Mouse (Mus musculus): ENCODE measurements around the gene Ciz1. TPM values are rescaled to one million over a fixed set of nuclear protein-coding genes. Genes with fewer than 3 reads are reported as not detected.

Ciz1 gene
- total RNA-seq, 2 experiments from 2014 or later: 75.3 to 92.7 TPM

DNA sequence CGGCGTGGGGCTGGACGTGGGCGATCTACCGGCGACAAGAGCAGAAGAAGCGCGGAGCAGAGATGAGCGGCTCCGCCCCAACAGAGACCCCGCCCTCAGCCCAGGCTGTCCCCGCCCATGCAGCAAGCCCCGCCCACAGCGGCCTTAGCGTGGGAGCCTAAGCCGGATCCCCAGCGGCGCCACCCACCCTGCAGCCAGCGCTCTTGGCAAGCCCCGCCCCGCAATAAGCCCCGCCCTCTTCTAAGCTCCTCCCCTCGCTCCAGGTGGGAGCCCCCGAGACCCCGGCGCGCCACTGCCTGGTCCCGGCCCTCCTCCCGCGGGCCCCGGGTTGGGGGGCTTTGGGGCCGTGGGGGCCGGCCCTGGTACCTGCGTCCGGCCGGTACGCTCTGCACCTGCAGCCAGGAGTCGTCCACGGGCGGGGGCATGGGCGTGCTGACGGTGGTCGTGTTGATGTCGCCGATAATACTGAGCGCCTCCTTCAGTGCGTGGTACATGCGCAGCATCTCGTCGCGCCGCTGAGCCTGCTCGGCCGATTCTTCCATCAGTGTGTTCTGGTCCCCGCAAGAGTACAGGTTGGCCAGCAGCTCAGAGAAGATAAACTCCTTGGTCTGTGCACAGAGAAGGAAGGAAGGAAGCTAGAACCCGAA lies 39.7 kb upstream of the Ciz1 start:
- DNase-seq (ENCODE audit: low spot score in 2 of 2): peak in 1 of 2 experiments; percentile 70
- Histone ChIP-seq H3K4me3 (peak overlapping the region; percentile 46), H3K27ac (peak overlapping the region; percentile 70)
- TF ChIP-seq CTCF (conservative IDR thresholded peaks at IDR 0.05): no peak

DNA sequence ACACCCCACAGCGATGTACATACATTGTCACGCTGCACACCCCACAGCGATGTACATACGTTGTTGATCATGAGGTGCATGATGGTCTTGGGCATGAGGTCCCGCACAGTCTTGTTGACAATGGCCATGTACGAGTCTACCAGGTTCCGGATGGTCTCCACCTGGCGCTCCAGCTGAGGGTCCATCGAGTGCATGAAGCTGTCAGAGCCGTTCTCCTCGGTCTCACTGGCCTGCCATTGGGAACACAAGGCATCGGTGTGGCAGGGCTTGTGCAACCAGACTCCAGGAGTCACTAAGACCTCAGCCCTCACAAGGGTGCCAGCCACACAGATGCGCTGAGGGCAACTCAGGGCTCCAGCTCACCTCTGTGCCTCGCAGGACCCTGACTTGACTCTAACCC lies 37.3 kb upstream of the Ciz1 start:
- no peak overlapping the region for H3K27ac ChIP-seq
- no peak overlapping the region for H3K4me3 ChIP-seq
- no peak for DNase-seq (ENCODE audit: low spot score in 2 of 2)
- no peak for TF ChIP-seq CTCF (conservative IDR thresholded peaks at IDR 0.05)

DNA sequence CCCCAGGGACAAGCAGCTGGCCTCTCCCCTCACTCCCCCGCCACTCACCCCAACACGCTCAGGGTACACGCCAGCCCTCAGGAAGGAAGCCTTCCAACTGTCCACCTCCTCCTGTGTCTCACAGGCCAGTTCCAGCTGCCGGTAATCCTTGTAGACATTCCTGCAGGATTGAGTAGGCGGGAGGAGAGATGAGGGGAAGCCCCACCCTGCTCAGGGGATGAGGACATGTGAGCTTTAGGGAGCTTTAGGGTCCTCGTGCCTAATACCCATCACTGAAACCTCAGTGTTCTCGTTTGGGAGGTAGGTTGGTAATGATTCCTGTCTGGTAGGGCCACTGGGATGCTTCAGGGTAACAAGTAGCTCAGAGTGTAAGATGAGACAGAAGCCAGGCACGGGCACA lies 36.4 kb upstream of the Ciz1 start:
- Histone ChIP-seq H3K27ac (peak overlapping the region; percentile 62), H3K4me3 (no peak overlapping the region)
- no peak for TF ChIP-seq CTCF (conservative IDR thresholded peaks at IDR 0.05)
- DNase-seq (ENCODE audit: low spot score in 2 of 2): no peak

DNA sequence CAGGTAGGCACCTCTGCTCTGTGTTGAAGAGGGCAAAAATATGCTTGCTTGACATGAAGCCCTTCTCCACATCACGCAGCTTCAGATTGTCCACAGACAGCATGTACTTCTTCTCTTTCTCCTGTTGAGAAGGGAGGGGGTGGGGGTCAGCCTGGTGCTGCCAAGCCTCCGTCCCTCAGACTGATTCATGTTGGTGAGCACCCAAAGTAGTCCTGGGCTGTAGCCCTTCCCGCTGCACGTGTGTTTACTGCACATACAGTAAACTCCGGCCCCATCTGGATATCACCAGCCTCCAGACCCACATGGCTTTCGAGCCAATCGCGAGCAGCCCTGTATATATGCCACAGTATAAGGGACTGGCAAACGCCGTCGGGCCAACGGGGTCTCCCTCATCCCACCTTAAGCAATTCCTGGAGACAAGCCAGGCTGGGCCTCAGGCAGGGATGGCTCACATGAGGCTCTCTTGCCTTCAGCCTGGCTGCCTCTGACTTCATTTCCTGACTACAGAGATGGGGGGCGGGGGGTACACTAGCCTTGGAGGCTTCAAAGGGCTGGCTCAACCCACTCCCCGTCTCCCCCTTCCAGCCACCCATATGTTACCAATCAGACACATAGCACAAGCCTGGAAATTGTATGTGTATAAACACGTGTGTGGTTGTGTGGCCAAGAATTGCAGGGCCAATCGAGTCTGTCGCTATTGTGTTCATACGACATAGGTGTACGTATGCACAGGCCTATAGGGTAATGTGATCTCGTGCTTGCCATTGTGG lies 35.1 kb upstream of the Ciz1 start:
- Histone ChIP-seq H3K4me3 (no peak overlapping the region), H3K27ac (peak overlapping the region; percentile 68)
- no peak for DNase-seq (ENCODE audit: low spot score in 2 of 2)
- no peak for TF ChIP-seq CTCF (conservative IDR thresholded peaks at IDR 0.05)

DNA sequence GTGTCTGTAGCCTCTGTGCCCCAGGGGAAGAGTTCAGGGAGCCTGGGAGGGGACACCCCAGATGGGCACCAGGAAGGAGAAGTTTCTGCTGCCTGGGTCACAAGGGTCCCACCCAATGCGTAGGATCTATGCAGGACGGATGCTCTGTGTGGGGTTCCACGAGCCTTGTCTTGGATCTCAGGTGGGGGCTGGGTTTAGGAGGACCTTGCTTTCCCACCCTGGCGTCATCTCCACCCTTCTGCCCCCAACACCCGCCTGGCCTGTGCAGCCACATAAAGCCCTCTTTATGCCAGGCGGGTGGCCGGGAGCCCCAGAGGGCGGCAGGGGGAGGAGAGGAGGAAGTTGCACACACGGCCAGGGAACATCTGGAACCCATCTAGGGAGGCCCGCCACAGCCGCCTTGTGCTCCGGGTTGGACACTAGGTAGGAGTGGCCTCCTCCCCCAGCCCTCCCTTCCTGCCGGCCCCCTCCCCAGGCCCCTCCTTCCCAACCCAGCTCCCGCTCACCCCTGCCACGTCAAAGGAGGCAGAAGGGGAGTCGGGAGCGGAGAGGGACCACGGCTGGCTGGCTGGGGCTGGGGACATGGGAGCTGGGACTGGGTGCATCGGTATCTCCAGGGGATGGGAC lies 34.2 kb upstream of the Ciz1 start:
- no peak for DNase-seq (ENCODE audit: low spot score in 2 of 2)
- Histone ChIP-seq H3K27ac (peak overlapping the region; percentile 68), H3K4me3 (no peak overlapping the region)
- TF ChIP-seq CTCF (conservative IDR thresholded peaks at IDR 0.05): no peak

DNA sequence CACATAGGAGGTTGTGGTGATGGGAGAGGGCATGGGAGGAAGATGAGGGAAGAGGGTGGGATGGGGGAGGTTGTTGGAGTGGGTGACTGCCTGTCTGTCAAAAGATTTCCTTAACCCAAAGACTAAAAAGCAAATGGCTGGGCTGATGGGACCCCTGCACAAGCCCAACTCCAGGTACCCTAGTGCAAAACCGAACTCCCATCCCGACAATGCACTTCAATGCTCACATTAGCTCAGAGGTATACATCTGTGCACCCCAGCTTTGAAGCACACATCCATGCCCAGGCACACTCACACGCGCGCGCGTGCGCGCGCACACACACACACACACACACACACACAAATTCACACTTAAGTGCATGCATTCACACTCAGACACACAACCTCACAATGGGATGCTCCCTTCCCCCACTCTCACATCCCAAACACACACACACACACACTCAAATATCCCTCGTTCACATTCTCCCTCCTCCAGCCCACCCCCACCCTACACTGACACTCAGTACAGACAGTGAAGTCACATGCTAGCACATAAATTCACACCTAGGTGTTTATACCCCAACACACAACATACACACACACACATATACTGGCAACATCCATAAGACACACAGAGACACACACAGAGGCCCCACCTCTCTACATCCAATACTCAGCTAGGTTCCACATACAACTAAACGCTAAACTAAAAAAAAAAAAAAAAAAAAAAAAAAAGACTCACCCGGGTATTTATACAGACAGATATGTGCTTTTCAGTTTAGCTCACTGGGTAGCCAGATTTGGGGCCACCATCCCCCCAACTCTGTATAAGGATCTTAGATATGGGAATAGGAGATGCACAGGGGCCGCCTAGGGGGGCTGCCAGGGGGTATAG lies 33.2 kb upstream of the Ciz1 start:
- peak overlapping the region; percentile 68; the same call in 1 of the 2 replicates for H3K27ac ChIP-seq
- no peak overlapping the region for H3K4me3 ChIP-seq
- TF ChIP-seq CTCF (conservative IDR thresholded peaks at IDR 0.05): no peak
- DNase-seq (ENCODE audit: low spot score in 2 of 2): no peak

DNA sequence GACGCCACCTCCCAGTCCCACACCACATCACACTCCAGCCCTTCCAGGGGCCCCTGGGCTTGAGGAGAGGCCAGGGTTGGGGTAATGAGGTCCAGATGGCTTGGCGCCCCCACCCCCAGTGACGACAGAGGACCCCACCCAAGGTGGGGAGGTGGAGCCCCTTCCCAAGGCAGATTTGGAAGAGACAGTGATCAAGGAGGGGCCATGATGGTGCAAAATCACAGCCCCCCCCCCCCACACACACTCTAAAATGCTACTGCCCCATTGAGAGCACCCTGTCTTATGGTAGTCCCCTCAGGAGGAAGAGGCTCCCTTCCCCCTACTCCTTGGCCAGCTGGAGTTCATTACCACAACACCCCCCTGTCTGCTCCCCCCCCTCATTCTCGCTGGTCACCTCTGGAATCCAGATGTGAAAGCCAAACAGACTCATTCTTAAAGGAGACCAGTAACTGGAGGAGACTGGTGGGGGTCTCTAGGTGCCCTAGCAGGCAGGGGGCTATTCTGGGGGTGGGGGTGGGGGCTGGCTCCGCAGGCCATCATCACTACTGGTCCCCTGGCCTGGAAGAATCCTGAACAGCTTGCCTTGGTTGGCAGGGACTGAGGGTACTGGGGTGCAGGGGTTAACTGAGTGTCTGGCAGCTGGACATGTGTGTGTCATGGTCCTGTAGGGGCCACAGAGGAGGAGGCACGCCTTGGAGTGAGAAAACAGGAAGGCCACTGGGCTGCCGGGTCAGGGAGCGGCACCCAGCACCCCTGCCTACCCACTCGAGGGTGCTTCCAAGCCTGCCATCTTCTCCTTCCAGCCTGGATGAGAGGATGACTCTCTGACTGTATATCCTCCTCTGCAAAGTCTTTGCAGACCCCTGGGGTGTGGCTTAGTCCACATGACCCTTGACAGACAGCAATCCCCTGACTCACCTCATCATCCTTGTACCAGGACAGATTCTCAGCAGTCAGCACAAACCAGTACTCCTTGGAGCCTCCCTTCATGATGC lies 32.2 kb upstream of the Ciz1 start:
- H3K4me3 ChIP-seq: no peak overlapping the region
- TF ChIP-seq CTCF (conservative IDR thresholded peaks at IDR 0.05): no peak
- no peak for DNase-seq (ENCODE audit: low spot score in 2 of 2)
- H3K27ac ChIP-seq: peak overlapping the region; percentile 68; the same call in 1 of the 2 replicates

DNA sequence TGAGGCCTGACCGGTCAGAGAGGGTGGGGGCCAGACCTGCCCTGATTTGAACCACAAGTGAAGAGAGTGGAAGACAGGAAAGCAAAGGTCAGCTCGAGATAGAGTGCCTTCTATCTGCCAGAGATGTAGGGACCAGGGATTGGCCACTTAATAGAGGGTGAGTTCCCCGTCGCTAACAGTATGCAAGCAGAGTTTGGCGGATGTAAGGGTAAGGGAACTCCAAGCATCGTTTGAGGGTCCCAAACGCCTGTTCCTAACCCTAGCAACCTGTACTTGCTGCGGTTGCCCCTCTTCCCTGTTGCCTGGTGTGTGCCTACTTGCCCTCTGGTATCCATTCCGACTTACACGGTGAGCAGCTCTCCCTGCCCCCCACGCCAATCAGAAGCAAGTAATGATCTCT lies 31.4 kb upstream of the Ciz1 start:
- DNase-seq (ENCODE audit: low spot score in 2 of 2): no peak
- no peak for TF ChIP-seq CTCF (conservative IDR thresholded peaks at IDR 0.05)
- Histone ChIP-seq H3K27ac (peak overlapping the region; percentile 68; the same call in 1 of the 2 replicates), H3K4me3 (no peak overlapping the region)

DNA sequence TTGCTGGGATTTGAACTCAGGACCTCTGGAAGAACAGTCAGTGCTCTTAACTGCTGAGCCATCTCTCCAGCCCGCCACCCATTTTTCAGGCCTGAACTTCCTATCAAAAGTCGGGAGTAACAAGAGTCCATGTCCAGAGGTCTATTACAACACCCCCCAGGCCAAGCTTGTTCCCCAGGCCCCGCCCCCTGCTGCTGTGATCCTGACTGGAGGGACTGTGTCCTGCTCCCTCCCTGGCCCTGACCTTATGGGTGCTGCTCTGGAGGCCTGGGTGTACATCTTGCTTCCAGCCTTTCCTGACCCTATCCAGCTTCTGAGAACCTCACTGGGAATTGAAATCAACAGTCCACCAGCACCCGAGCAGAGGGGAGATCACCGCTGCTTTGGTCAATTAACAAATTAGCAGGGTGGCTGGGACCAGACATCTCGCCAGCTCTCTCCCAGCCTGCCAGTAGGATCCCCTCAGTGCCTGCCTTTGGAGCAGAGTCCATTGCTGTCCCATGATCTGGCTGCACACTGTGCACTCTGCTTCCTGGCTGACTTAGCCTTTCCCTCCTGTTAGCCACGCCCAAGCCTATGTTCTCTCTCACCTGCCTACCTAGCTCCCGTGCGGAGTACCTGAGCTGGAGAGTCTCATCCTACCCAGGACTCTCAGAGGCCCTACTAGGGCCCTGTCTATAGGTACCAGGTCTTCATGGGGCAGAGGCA lies 30.4 kb upstream of the Ciz1 start:
- Histone ChIP-seq H3K27ac (peak overlapping the region; percentile 78), H3K4me3 (no peak overlapping the region)
- DNase-seq (ENCODE audit: low spot score in 2 of 2): no peak
- no peak for TF ChIP-seq CTCF (conservative IDR thresholded peaks at IDR 0.05)

DNA sequence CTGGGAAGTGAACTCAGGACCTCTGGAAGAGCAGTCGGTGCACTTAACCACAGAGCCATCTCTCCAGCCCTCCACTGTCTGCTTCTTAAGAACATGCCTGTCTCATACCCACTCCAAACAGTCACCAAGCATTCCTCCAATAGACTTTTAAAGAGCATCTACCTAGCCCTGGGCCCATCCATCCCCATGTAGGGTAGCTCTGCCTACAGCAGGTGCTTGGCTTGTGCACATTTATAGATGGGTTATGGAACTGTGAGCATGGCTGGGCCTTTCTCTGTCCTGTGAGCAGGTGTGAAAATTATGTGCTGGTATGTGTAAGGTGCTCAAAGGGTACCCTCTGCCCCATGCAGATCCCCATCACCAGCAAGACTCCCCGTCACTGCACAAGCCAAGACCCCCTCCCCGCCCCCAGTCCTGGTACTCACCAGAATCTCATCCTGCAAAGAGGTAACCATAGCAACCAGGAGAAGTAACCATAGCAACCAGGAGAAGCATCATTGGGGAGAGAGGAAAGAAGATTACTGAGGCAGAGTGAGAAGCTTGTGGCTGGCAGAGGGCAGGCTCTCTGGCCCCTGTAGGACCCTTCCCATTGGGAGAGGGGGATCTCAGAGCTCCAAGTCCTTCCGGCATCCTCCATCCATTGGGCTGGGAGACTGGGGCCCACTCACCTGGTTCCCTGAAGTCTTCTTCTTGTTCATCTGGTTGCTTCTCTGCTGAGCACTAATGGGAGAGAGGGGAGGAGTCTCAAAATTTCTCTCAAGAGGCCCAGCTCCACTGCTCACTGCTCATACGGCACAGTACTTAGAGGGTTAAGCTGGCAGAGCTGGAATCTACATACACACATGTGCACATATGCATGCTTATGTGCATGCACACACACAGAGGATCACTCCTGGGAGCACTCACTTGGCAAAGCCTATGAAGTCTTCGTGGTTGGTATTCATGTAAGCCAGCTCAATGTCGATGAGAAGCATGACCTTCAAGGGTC lies 29.1 kb upstream of the Ciz1 start:
- TF ChIP-seq CTCF (conservative IDR thresholded peaks at IDR 0.05): no peak
- H3K4me3 ChIP-seq: no peak overlapping the region

More for the DNA sequence above, 29.1 kb upstream of the Ciz1 start:
- H3K27ac ChIP-seq: peak overlapping the region; percentile 78
- peak in 1 of 2 experiments; percentile 58 for DNase-seq (ENCODE audit: low spot score in 2 of 2)
